Mouse (Mus musculus) hematopoietic stem cell, adult 5-6 weeks (primary cell): ENCODE results near the gene St7. TPM values are rescaled to one million over a fixed set of nuclear protein-coding genes. Genes with fewer than 3 reads are reported as not detected.
A peak's percentile ranks its signal among the peaks of the same experiment; 100 is the strongest.

Experiments used
- ATAC-seq, 2 experiments: fragments of 125-278 bp in 1 of 2; replicated peaks in 1 of 2; 2 replicates each; pipeline ENCODE4 v1.8.0; 2016 to 2017; ENCODE audit warnings: inconsistent platforms in 2 of 2, mild to moderate bottlenecking in 2 of 2, moderate number of reproducible peaks in 2 of 2, low read depth in 1 of 2, moderate TSS enrichment in 1 of 2; ENCODE audit not compliant: low FRiP score in 2 of 2, poor library complexity in 2 of 2, severe bottlenecking in 2 of 2, insufficient read depth in 1 of 2, low TSS enrichment in 1 of 2
- total RNA-seq: library from RNA; stranded (forward); fragments of 172-1452, 232-1000 nt; gene quantifications from 2 replicates; pipeline ENCODE4 v1.2.3, GENCODE M21; 2017

St7 gene
- total RNA-seq, 1 experiment from 2014 or later = 42.1 TPM

- ATAC-seq = no peak
Observed at GRCm38 (mm10) chr6:17943877-17944617, 251.3 kb downstream of the St7 start.

- ATAC-seq = no peak
Observed at GRCm38 (mm10) chr6:17946456-17946855, 253.7 kb downstream of the St7 start.

GRCm38 (mm10) chr6:17947130-17947831, 254.5 kb downstream of the St7 start:
- peak; percentile 60 to 80 for ATAC-seq

GRCm38 (mm10) chr6:17949103-17949502, 256.4 kb downstream of the St7 start:
- no peak for ATAC-seq

GRCm38 (mm10) chr6:17951779-17952178, 259.0 kb downstream of the St7 start:
- no peak for ATAC-seq

GRCm38 (mm10) chr6:17963455-17963854, 270.7 kb downstream of the St7 start:
- no peak for ATAC-seq

GRCm38 (mm10) chr6:17968467-17969144, 275.9 kb downstream of the St7 start:
- no peak for ATAC-seq

- ATAC-seq = peak; percentile 42; a peak in 3 of 4 replicates
Observed at GRCm38 (mm10) chr6:17969815-17970214, 277.1 kb downstream of the St7 start.

- ATAC-seq = no peak
Observed at GRCm38 (mm10) chr6:17971393-17971792, 278.7 kb downstream of the St7 start.

GRCm38 (mm10) chr6:17974416-17974815, 281.7 kb downstream of the St7 start:
- ATAC-seq = no peak

GRCm38 (mm10) chr6:17977165-17977564, 284.4 kb downstream of the St7 start:
- ATAC-seq = no peak

- ATAC-seq = no peak
Observed at GRCm38 (mm10) chr6:17978324-17978723, 285.6 kb downstream of the St7 start.

GRCm38 (mm10) chr6:17978881-17979280, 286.1 kb downstream of the St7 start:
- ATAC-seq = no peak

GRCm38 (mm10) chr6:17979361-17979760, 286.6 kb downstream of the St7 start:
- no peak for ATAC-seq

- ATAC-seq = no peak
Observed at GRCm38 (mm10) chr6:17990173-17991028, 297.7 kb downstream of the St7 start.

GRCm38 (mm10) chr6:17991625-17992024, 298.9 kb downstream of the St7 start:
- no peak for ATAC-seq
